Mouse (Mus musculus) ES-E14 (cell line): Measurements from ENCODE around the gene Galt. TPM values are rescaled to one million over a fixed set of nuclear protein-coding genes. Genes with fewer than 3 reads are reported as not detected.

Experiments used
- DNase-seq: peaks from one replicate; pipeline ENCODE4 v3.0.0-alpha.2; 2013; ENCODE audit warnings: low read depth, low spot score
- H3K27ac ChIP-seq: 2 replicates; pipeline ENCODE4 v1.5.1; 2012; ENCODE audit warnings: low read depth, mild to moderate bottlenecking, low read length, moderate library complexity, mixed read lengths; ENCODE audit not compliant: poor library complexity, insufficient read depth, severe bottlenecking
- H3K36me3 ChIP-seq: 2 replicates; pipeline ENCODE4 v1.6.1; 2012; ENCODE audit warnings: mild to moderate bottlenecking, low read length, moderate library complexity, mixed read lengths; ENCODE audit not compliant: control insufficient read depth, poor library complexity, insufficient read depth, severe bottlenecking
- H3K4me1 ChIP-seq, 2 experiments: fragments of 150-350 bp in 1 of 2; sonication (generic) in 1 of 2; 2 replicates each; pipeline ENCODE4 v1.6.1; 2012; ENCODE audit warnings: low read length in 2 of 2, mild to moderate bottlenecking in 1 of 2, mixed read lengths in 1 of 2; ENCODE audit not compliant: control insufficient read depth in 2 of 2, insufficient read depth in 2 of 2, poor library complexity in 1 of 2
- H3K4me3 ChIP-seq, 2 experiments: fragments of 150-350 bp in 1 of 2; sonication (generic) in 1 of 2; 2 replicates each; pipeline ENCODE4 v1.5.1; 2012; ENCODE audit warnings: low read length in 2 of 2, low read depth in 1 of 2, mild to moderate bottlenecking in 1 of 2, mixed read lengths in 1 of 2; ENCODE audit not compliant: insufficient read depth in 1 of 2, poor library complexity in 1 of 2, severe bottlenecking in 1 of 2
- H3K9ac ChIP-seq: 2 replicates; pipeline ENCODE4 v1.6.1; 2012; ENCODE audit warnings: low read depth, mild to moderate bottlenecking, low read length, mixed read lengths; ENCODE audit not compliant: poor library complexity, insufficient read depth, severe bottlenecking
- H3K9me3 ChIP-seq: fragments of 150-350 bp; sonication (generic); 2 replicates; pipeline ENCODE4 v1.6.1; 2012; ENCODE audit warnings: low read depth, mild to moderate bottlenecking, low read length; ENCODE audit not compliant: control insufficient read depth, insufficient read depth
- CHD2 ChIP-seq: IDR thresholded peaks from 2 replicates; pipeline ENCODE4 v1.6.1; 2014; ENCODE audit warnings: mild to moderate bottlenecking, low read depth, low read length, inconsistent platforms
- HCFC1 ChIP-seq: IDR thresholded peaks from 2 replicates; pipeline ENCODE4 v1.6.1; 2012; ENCODE audit warnings: low read length, inconsistent platforms, borderline replicate concordance; ENCODE audit not compliant: insufficient read depth
- MAFK ChIP-seq: IDR thresholded peaks from 2 replicates; pipeline ENCODE4 v1.6.1; 2014; ENCODE audit warnings: mild to moderate bottlenecking, low read depth, low read length, inconsistent platforms; ENCODE audit not compliant: insufficient read depth
- ZC3H11A ChIP-seq: IDR thresholded peaks from 2 replicates; pipeline ENCODE4 v1.6.1; 2012; ENCODE audit warnings: low read depth, mild to moderate bottlenecking, inconsistent platforms, low read length, borderline replicate concordance
- ZNF384 ChIP-seq: IDR thresholded peaks from 2 replicates; pipeline ENCODE4 v1.6.1; 2012; ENCODE audit warnings: low read depth, low read length, inconsistent platforms
- in situ Hi-C, 2 experiments: fragments of 600-800 bp; cut with MboI; formaldehyde crosslinking; loops; one replicate each; pipeline ENCODE4 v1.15.1; 2025; ENCODE audit warnings: low sequenced_read_pairs in 2 of 2, inconsistent platforms in 1 of 2; ENCODE audit not compliant: unreplicated experiment in 2 of 2
- total RNA-seq: library from RNA; depleted of rRNA; stranded (reverse); fragments of 300-350 nt; gene quantifications from 2 replicates; pipeline ENCODE4 v1.2.3, GENCODE M21; 2012

Galt gene
- total RNA-seq, 1 experiment = 26.9 TPM

- Histone ChIP-seq H3K36me3 (peaks cover 10% of the 10 kb centered on the region), H3K4me3 (no peak overlapping the region), H3K9ac (no peak overlapping the region), H3K27ac (no peak overlapping the region), H3K9me3 (no peaks in the 10 kb centered on the region), H3K4me1 (peaks cover 0 to 10% of the 10 kb centered on the region in 2 experiments; a peak in 2 of 4 replicates)
- TF ChIP-seq CHD2 = no peak
- TF ChIP-seq ZNF384 = no peak
- no peak for TF ChIP-seq ZC3H11A
- TF ChIP-seq HCFC1 = no peak
- TF ChIP-seq MAFK = no peak
- in situ Hi-C loops = no loop called here
- DNase-seq = no peak
These were observed 16.8 kb upstream of the Galt start for GRCm38 (mm10) chr4:41738256-41738603.

- Histone ChIP-seq H3K4me3 (no peak overlapping the region), H3K9ac (no peak overlapping the region; the same call in 1 of the 2 replicates), H3K36me3 (peaks cover 10% of the 10 kb centered on the region), H3K4me1 (peaks cover 0 to 10% of the 10 kb centered on the region in 2 experiments; a peak in 2 of 4 replicates), H3K27ac (no peak overlapping the region), H3K9me3 (no peaks in the 10 kb centered on the region)
- DNase-seq = no peak
- TF ChIP-seq MAFK (no peak), HCFC1 (no peak), CHD2 (no peak), ZNF384 (no peak), ZC3H11A (no peak)
- in situ Hi-C loops = no loop called here
These were observed 15.8 kb upstream of the Galt start for GRCm38 (mm10) chr4:41739260-41739659.

GRCm38 (mm10) chr4:41740380-41741157 lies 14.5 kb upstream of the Galt start:
- Histone ChIP-seq H3K4me3 (peak overlapping the region; percentile 74 to 96), H3K36me3 (peaks cover 10% of the 10 kb centered on the region), H3K9me3 (no peaks in the 10 kb centered on the region), H3K4me1 (peaks cover 0 to 10% of the 10 kb centered on the region in 2 experiments; a peak in 2 of 4 replicates), H3K9ac (peak overlapping the region; percentile 93), H3K27ac (peak overlapping the region; percentile 24)
- no peak for TF ChIP-seq MAFK
- TF ChIP-seq HCFC1 = no peak
- TF ChIP-seq ZC3H11A = no peak
- TF ChIP-seq CHD2 = no peak
- TF ChIP-seq ZNF384 = no peak
- DNase-seq = no peak
- in situ Hi-C loops = no loop called here

GRCm38 (mm10) chr4:41741158-41741560 lies 13.9 kb upstream of the Galt start:
- H3K4me3 ChIP-seq = peak overlapping the region; percentile 74 to 96
- H3K4me1 ChIP-seq = peaks cover 0 to 10% of the 10 kb centered on the region in 2 experiments; a peak in 2 of 4 replicates
- no peaks in the 10 kb centered on the region for H3K9me3 ChIP-seq
- TF ChIP-seq ZNF384 = no peak
- peak; percentile 58; the same call in 1 of the 2 replicates for TF ChIP-seq HCFC1
- peaks cover 10% of the 10 kb centered on the region for H3K36me3 ChIP-seq
- peak overlapping the region; percentile 24 for H3K27ac ChIP-seq
- in situ Hi-C loops = no loop called here
- peak; percentile 96 for DNase-seq
- peak overlapping the region; percentile 93 for H3K9ac ChIP-seq

- TF ChIP-seq ZC3H11A (no peak), MAFK (no peak), HCFC1 (no peak), CHD2 (no peak), ZNF384 (no peak)
- H3K4me3 ChIP-seq = no peak overlapping the region
- peaks cover 0 to 6% of the 10 kb centered on the region in 2 experiments; a peak in 2 of 4 replicates for H3K4me1 ChIP-seq
- H3K27ac ChIP-seq = no peak overlapping the region
- H3K36me3 ChIP-seq = peaks cover 3% of the 10 kb centered on the region
- H3K9me3 ChIP-seq = no peaks in the 10 kb centered on the region
- no peak overlapping the region for H3K9ac ChIP-seq
- DNase-seq = no peak
- in situ Hi-C loops = no loop called here
These were observed 10.9 kb upstream of the Galt start for GRCm38 (mm10) chr4:41744131-41744530.
